Mouse (Mus musculus): ENCODE measurements around the gene Tmigd1.
"Not testable (repeated sequence)": the region's sequence is repeated elsewhere in the genome, so short reads cannot be mapped to it uniquely, and the experiment has no call there.

Gene Tmigd1

GRCm38 (mm10) chr11:76898751-76899150 lies 3.2 kb upstream of the Tmigd1 start:
- no peak for DNase-seq (ENCODE audit: low read depth)

- DNase-seq (ENCODE audit: low read depth), result peak; percentile 22
Observed at GRCm38 (mm10) chr11:76899758-76900738, 1.9 kb upstream of the Tmigd1 start.

- no peak for DNase-seq (ENCODE audit: low read depth)
Observed at GRCm38 (mm10) chr11:76904340-76904739, 2.4 kb downstream of the Tmigd1 start.

- no peak for DNase-seq (ENCODE audit: low read depth)
Observed at GRCm38 (mm10) chr11:76908651-76909050, 6.7 kb downstream of the Tmigd1 start.

- DNase-seq (ENCODE audit: low read depth), result no peak
Observed at GRCm38 (mm10) chr11:76911325-76912054, 9.5 kb downstream of the Tmigd1 start.

- no peak for DNase-seq (ENCODE audit: low read depth)
Observed at GRCm38 (mm10) chr11:76912055-76912395, 10.1 kb downstream of the Tmigd1 start.

GRCm38 (mm10) chr11:76914366-76914765 lies 12.4 kb downstream of the Tmigd1 start:
- peak; percentile 24 for DNase-seq (ENCODE audit: low read depth)

- peak; percentile 27 for DNase-seq (ENCODE audit: low read depth)
Observed at GRCm38 (mm10) chr11:76916539-76917229, 14.7 kb downstream of the Tmigd1 start.

GRCm38 (mm10) chr11:76917230-76917548 lies 15.2 kb downstream of the Tmigd1 start:
- DNase-seq (ENCODE audit: low read depth), result no peak

GRCm38 (mm10) chr11:76920607-76921006 lies 18.6 kb downstream of the Tmigd1 start:
- DNase-seq (ENCODE audit: low read depth), result no peak

GRCm38 (mm10) chr11:76924759-76925236 lies 22.8 kb downstream of the Tmigd1 start, which contains the start of gene Blmh:
Gene Blmh, plus strand, starts transcription at chr11:76924809.
- DNase-seq (ENCODE audit: low read depth), result no peak

- not testable (repeated sequence) for DNase-seq (ENCODE audit: low read depth)
Observed at GRCm38 (mm10) chr11:76928586-76928985, 26.6 kb downstream of the Tmigd1 start.

GRCm38 (mm10) chr11:76933209-76933608 lies 31.2 kb downstream of the Tmigd1 start:
- peak; percentile 60 for DNase-seq (ENCODE audit: low read depth)

- no peak for DNase-seq (ENCODE audit: low read depth)
Observed at GRCm38 (mm10) chr11:76936578-76936977, 34.6 kb downstream of the Tmigd1 start.

- DNase-seq (ENCODE audit: low read depth), result no peak
Observed at GRCm38 (mm10) chr11:76944839-76945238, 42.9 kb downstream of the Tmigd1 start.

GRCm38 (mm10) chr11:76945386-76946202 lies 43.6 kb downstream of the Tmigd1 start:
- DNase-seq (ENCODE audit: low read depth), result peak; percentile 89

- DNase-seq (ENCODE audit: low read depth), result peak; percentile 27
Observed at GRCm38 (mm10) chr11:76946203-76946585, 44.2 kb downstream of the Tmigd1 start.

GRCm38 (mm10) chr11:76953536-76953935 lies 51.6 kb downstream of the Tmigd1 start:
- no peak for DNase-seq (ENCODE audit: low read depth)

- DNase-seq (ENCODE audit: low read depth), result no peak
Observed at GRCm38 (mm10) chr11:76965703-76966102, 63.7 kb downstream of the Tmigd1 start.

All from induced T-regulatory cell, adult 2 months (primary cell).